Mouse (Mus musculus) adrenal gland, postnatal 4 days (tissue): ENCODE measurements around the gene Gm49392. TPM values are rescaled to one million over a fixed set of nuclear protein-coding genes. Genes with fewer than 3 reads are reported as not detected.

ENCODE experiments used
- total RNA-seq, 2 experiments: library from RNA; stranded (reverse); gene quantifications; 2 replicates each; pipeline ENCODE4 v1.2.3; 2021

Gm49392 gene
- total RNA-seq, 2 experiments from 2014 or later, result 0.93 TPM; not detected in 1

Other genes with a start within 250 kb of the Gm49392 start
- not detected for gene BC051665, start 110.5 kb downstream of the Gm49392 start, total RNA-seq
- gene Ctsll3, start 94.0 kb downstream of the Gm49392 start, total RNA-seq, result not detected
- 10 to 100 TPM; 31.9 to 54.1 TPM for gene 4930486L24Rik, start 32.4 kb downstream of the Gm49392 start, total RNA-seq
- 1 to 10 TPM; 4.2 to 5.4 TPM for gene Ctla2b, start 553 bp upstream of the Gm49392 start, total RNA-seq
- gene Tpbpb, start 8.0 kb upstream of the Gm49392 start, total RNA-seq, result not detected
- under 1 TPM in 1 of 2 experiments, not detected in 1; 0.79 TPM for gene Gm49393, start 38.7 kb upstream of the Gm49392 start, total RNA-seq
- under 1 TPM in 1 of 2 experiments, not detected in 1; 0.31 TPM for gene Gm49391, start 39.7 kb upstream of the Gm49392 start, total RNA-seq
- gene Ctla2a, start 39.7 kb upstream of the Gm49392 start, total RNA-seq, result 10 to 100 TPM; 38.2 to 38.3 TPM
- not detected for gene Tpbpa, start 45.1 kb upstream of the Gm49392 start, total RNA-seq
- gene Ctsj, start 109.1 kb upstream of the Gm49392 start, total RNA-seq, result not detected
- not detected for gene Ctsq, start 143.7 kb upstream of the Gm49392 start, total RNA-seq